Mouse (Mus musculus) thymus, postnatal 0 days (tissue): ENCODE measurements around the gene Jup. TPM values are rescaled to one million over a fixed set of nuclear protein-coding genes. Genes with fewer than 3 reads are reported as not detected.
A peak's percentile ranks its signal among the peaks of the same experiment; 100 is the strongest.

ENCODE experiments used
- DNase-seq: peaks from one replicate; pipeline ENCODE4 v3.0.0-alpha.2; 2015; ENCODE audit warnings: low spot score
- polyA plus RNA-seq: library from polyadenylated mRNA; unstranded; fragments of >200 nt; fragmentation: Nextera tagmentation; extraction: Ambion mirVana; gene quantifications from 2 replicates; pipeline ENCODE4 v1.2.1, GENCODE M21; 2015

Gene Jup
- polyA plus RNA-seq, 1 experiment from 2014 or later: 95.3 TPM

- DNase-seq: peak; percentile 83
Measured at GRCm38 (mm10) chr11:100408076-100408834, 10.7 kb upstream of the Jup start.

- DNase-seq: no peak
Measured at GRCm38 (mm10) chr11:100406995-100407705, 9.6 kb upstream of the Jup start.

GRCm38 (mm10) chr11:100406273-100406672 is 8.7 kb upstream of the Jup start:
- no peak for DNase-seq

GRCm38 (mm10) chr11:100404456-100405074 is 7.0 kb upstream of the Jup start:
- DNase-seq: no peak

- DNase-seq: no peak
Measured at GRCm38 (mm10) chr11:100403445-100404134, 6.0 kb upstream of the Jup start.

- no peak for DNase-seq
Measured at GRCm38 (mm10) chr11:100402682-100403081, 5.1 kb upstream of the Jup start.

- DNase-seq: no peak
Measured at GRCm38 (mm10) chr11:100402240-100402639, 4.7 kb upstream of the Jup start.

GRCm38 (mm10) chr11:100400842-100401241 is 3.3 kb upstream of the Jup start:
- DNase-seq: no peak

- no peak for DNase-seq
Measured at GRCm38 (mm10) chr11:100399727-100400538, 2.4 kb upstream of the Jup start.

- DNase-seq: peak; percentile 73
Measured at GRCm38 (mm10) chr11:100399320-100399719, 1.8 kb upstream of the Jup start.

- no peak for DNase-seq
Measured at GRCm38 (mm10) chr11:100398517-100398916, 954 bp upstream of the Jup start.

GRCm38 (mm10) chr11:100396886-100397599 is 520 bp downstream of the Jup start:
- DNase-seq: no peak

GRCm38 (mm10) chr11:100395861-100396631 is 1.5 kb downstream of the Jup start:
- no peak for DNase-seq

GRCm38 (mm10) chr11:100395200-100395599 is 2.4 kb downstream of the Jup start:
- no peak for DNase-seq

GRCm38 (mm10) chr11:100394353-100395074 is 3.0 kb downstream of the Jup start:
- DNase-seq: no peak

GRCm38 (mm10) chr11:100393733-100394132 is 3.8 kb downstream of the Jup start:
- no peak for DNase-seq

- DNase-seq: no peak
Measured at GRCm38 (mm10) chr11:100392958-100393357, 4.6 kb downstream of the Jup start.

- DNase-seq: no peak
Measured at GRCm38 (mm10) chr11:100391884-100392345, 5.6 kb downstream of the Jup start.
